Mouse (Mus musculus): ENCODE data around the gene Chml.

Gene Chml

GRCm38 (mm10) chr1:175646952-175647351 lies 45.7 kb downstream of the Chml start:
- DNase-seq = no peak

DNA sequence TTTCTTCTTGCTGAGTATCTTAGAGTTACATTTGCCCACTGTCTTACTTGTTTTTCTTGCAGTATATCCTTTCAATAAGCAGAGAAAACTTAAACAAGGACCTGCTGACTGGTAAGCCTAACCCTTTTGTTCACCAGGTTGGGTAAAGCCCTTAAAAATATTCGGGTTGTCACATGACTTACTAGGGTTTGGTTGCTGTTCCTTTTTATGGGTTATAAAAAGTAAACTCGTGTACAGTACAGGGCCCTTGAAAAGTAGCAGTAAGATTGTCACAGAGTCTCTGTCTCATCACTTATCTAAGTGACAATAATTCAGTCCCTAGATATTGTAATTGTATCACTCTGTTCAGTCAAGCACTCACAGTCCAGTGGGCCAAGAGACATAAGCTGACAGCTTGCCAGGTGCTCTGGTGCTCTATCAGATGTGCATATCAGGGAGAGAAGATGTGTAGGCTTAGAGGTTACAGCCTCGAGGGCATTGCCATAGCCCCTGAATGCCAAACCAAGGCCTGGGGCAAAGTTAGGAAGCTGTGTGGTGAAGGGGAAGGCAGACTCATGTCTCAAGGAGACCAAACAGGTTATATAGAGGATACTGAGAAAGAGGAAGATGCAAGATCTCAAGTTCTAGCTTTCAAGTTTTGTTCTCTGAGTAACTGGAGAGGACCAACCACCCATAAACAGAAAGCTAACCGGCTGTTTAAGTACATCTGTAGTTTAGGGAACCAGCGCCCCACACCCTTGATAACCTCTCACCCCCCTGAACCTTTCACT lies 49.0 kb downstream of the Chml start:
- DNase-seq = no peak

DNA sequence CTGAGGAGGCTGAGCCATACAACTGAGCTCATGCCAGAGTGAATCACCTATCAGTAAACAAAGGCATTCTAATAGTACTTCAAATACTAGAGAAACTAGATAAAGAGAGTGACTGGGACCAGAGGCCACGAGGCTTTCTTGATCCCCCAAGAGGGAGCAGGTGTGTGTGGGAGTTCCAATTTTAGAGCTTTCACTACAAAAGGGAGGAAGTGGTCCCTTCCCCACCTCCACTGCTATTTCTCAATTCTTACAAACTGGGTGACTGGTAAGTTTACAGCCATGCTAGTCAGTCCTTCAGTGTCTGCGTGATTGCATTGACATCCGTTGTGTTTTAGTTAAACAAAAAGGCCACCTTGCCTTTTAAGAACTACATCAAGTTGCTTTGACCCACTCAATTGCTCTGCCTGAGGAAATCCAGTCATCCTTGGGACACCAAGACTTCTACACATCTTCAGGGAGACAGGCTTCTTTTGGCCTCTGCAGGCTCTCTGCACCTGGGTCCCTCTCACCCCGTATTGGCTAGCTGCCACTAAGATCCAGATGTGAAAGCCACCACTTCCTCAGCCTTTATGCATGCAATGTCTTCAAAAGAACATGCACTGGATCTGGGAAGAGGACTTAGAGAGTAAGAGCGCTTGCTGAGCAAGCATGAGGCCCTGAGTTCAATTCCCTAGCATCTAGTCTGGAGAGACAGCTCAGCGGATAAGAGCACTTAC lies 52.1 kb downstream of the Chml start:
- DNase-seq = no peak

DNA sequence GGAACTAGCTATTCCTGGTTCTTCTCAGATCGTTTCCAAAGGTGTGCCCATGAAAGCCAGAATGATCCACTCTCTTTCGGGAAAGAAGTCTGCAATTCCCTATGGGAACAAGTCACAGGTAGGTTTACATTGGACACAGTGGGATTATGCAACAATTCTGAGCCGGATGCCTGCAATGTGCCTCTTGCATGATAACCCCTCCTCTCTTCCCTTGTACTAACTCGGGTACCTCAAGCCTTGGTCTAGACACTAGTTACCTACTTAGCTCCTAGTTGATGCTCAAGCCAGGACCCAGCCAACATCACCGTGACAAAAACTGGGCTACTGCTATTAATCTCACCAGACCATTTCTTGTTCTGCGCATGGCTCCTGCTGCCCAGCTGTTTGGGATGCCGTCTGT lies 53.6 kb downstream of the Chml start:
- no peak for DNase-seq

DNA sequence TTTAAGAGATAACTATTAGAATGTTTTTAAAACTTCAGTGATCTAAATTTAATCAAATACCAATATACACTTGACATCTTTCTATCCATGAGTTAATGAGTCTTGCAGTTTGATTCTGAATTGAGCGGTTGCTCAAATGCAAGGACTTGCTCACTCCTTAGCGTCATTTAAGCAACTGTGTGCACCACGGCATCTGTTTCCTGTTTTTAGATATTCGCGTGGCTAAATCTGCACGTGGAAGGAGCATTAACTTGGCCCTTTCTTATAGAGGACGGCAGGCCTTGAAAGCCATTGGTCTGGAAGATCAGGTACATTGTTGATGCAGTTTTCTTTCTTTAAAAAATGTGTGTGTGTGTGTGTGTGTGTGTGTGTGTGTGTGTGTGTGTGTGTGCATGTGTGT lies 55.0 kb downstream of the Chml start:
- DNase-seq = no peak

- DNase-seq = no peak
Measured at GRCm38 (mm10) chr1:175632470-175632869, 60.2 kb downstream of the Chml start.

All from lung, postnatal 14 days (tissue).